Mouse (Mus musculus): Measurements from ENCODE around the gene Gm11099. TPM values are rescaled to one million over a fixed set of nuclear protein-coding genes. Genes with fewer than 3 reads are reported as not detected.

Gene Gm11099
- total RNA-seq (2021) = not detected
- long read RNA-seq = 0 reads

- no peak for DNase-seq (ENCODE audit: low spot score in 2 of 2)
These were observed at the start of gene Gm11099 for GRCm38 (mm10) chr2:58859134-58859533. Gm11099 (plus strand) TSS chr2:58859434.

GRCm38 (mm10) chr2:58812941-58813340 is 46.3 kb upstream of the Gm11099 start:
- DNase-seq (ENCODE audit: low spot score in 2 of 2) = no peak

GRCm38 (mm10) chr2:58828910-58829600 is 30.2 kb upstream of the Gm11099 start:
- DNase-seq (ENCODE audit: low spot score in 2 of 2) = no peak

GRCm38 (mm10) chr2:58829981-58830742 is 29.1 kb upstream of the Gm11099 start:
- DNase-seq (ENCODE audit: low spot score in 2 of 2) = no peak

- DNase-seq (ENCODE audit: low spot score in 2 of 2) = no peak
These were observed 26.8 kb upstream of the Gm11099 start for GRCm38 (mm10) chr2:58832253-58832980.

GRCm38 (mm10) chr2:58841021-58841420 is 18.2 kb upstream of the Gm11099 start:
- DNase-seq (ENCODE audit: low spot score in 2 of 2) = no peak

GRCm38 (mm10) chr2:58842443-58842842 is 16.8 kb upstream of the Gm11099 start:
- no peak for DNase-seq (ENCODE audit: low spot score in 2 of 2)

- no peak for DNase-seq (ENCODE audit: low spot score in 2 of 2)
These were observed 14.7 kb upstream of the Gm11099 start for GRCm38 (mm10) chr2:58844499-58844898.

- DNase-seq (ENCODE audit: low spot score in 2 of 2) = no peak
These were observed 20.6 kb downstream of the Gm11099 start for GRCm38 (mm10) chr2:58879876-58880275.

GRCm38 (mm10) chr2:58905057-58905456 is 45.8 kb downstream of the Gm11099 start:
- no peak for DNase-seq (ENCODE audit: low spot score in 2 of 2)

- no peak for DNase-seq (ENCODE audit: low spot score in 2 of 2)
These were observed 47.7 kb downstream of the Gm11099 start for GRCm38 (mm10) chr2:58906814-58907516.

GRCm38 (mm10) chr2:58912339-58912738 is 53.1 kb downstream of the Gm11099 start:
- no peak for DNase-seq (ENCODE audit: low spot score in 2 of 2)

- DNase-seq (ENCODE audit: low spot score in 2 of 2) = no peak
These were observed 59.1 kb downstream of the Gm11099 start for GRCm38 (mm10) chr2:58918351-58918750.

- no peak for DNase-seq (ENCODE audit: low spot score in 2 of 2)
These were observed 66.3 kb downstream of the Gm11099 start for GRCm38 (mm10) chr2:58925551-58925950.

GRCm38 (mm10) chr2:58941361-58941760 is 82.1 kb downstream of the Gm11099 start:
- no peak for DNase-seq (ENCODE audit: low spot score in 2 of 2)

- no peak for DNase-seq (ENCODE audit: low spot score in 2 of 2)
These were observed 89.6 kb downstream of the Gm11099 start for GRCm38 (mm10) chr2:58948796-58949195.

GRCm38 (mm10) chr2:58952101-58952500 is 92.9 kb downstream of the Gm11099 start:
- DNase-seq (ENCODE audit: low spot score in 2 of 2) = no peak

GRCm38 (mm10) chr2:58956351-58956750 is 97.1 kb downstream of the Gm11099 start:
- DNase-seq (ENCODE audit: low spot score in 2 of 2) = no peak

- no peak for DNase-seq (ENCODE audit: low spot score in 2 of 2)
These were observed 97.6 kb downstream of the Gm11099 start for GRCm38 (mm10) chr2:58956770-58957300.

Data from layer of hippocampus, postnatal 10 days (tissue).